Mouse (Mus musculus): ENCODE data around the gene Fblim1.

DNA sequence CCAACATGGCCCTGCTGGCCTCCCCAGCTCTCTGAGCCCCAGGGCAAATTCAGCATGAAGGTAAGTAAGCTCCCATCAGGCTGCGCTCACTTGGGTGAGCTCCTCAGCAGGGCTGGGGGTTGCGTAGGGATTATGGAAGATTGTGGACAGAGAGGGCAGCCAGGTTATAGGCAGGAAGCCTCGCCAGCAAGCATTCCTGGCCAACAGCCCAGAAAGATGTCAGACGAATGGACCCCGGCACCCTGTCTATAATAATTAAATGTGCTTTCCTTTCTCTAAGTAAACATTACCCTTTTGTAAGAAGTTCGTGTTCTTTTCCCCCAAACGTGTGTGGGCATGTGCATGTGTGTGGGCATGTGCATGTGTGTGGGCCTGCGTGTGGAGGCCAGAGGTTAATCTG lies 1.4 kb downstream of the Fblim1 start:
- TF ChIP-seq EP300 (IDR thresholded peaks at IDR 0.05; ENCODE audit: low read length), result no peak
- no peak for TF ChIP-seq UBTF (IDR thresholded peaks at IDR 0.05; ENCODE audit: low read depth, low read length)
- TF ChIP-seq CTCF (conservative IDR thresholded peaks at IDR 0.05 in 1 of 2, IDR thresholded peaks at IDR 0.05 in 1 of 2; ENCODE audit: low read depth in 2 of 2, low read length in 2 of 2), result no peak
- TF ChIP-seq RAD21 (IDR thresholded peaks at IDR 0.05; ENCODE audit: low read depth, low read length), result no peak
- TF ChIP-seq USF1 (IDR thresholded peaks at IDR 0.05; ENCODE audit: low read depth, low read length), result no peak
- TF ChIP-seq ZC3H11A (IDR thresholded peaks at IDR 0.05; ENCODE audit: low read depth, low read length), result no peak
- TF ChIP-seq POLR2A (IDR thresholded peaks at IDR 0.05; ENCODE audit: low read depth, low read length), result no peak
- no peak for TF ChIP-seq ETS1 (conservative IDR thresholded peaks at IDR 0.05; ENCODE audit: low read depth, low read length)
- no peak for TF ChIP-seq GABPA (IDR thresholded peaks at IDR 0.05; ENCODE audit: insufficient replicate concordance, low read depth, low read length)
- TF ChIP-seq E2F4 (IDR thresholded peaks at IDR 0.05; ENCODE audit: insufficient replicate concordance, low read depth, low read length), result no peak
